Mouse (Mus musculus) limb, embryonic 11.5 days (tissue): ENCODE results near the gene Arhgap9. TPM values are rescaled to one million over a fixed set of nuclear protein-coding genes. Genes with fewer than 3 reads are reported as not detected.

ENCODE experiments used
- ATAC-seq: fragments of 200-750 bp; cut with Nextera tagmentation; 2 replicates; pipeline ENCODE4 v1.8.0; 2017; ENCODE audit warnings: low read depth; ENCODE audit not compliant: insufficient number of reproducible peaks, low FRiP score, low TSS enrichment
- DNase-seq: peaks from one replicate; pipeline ENCODE4 v3.0.0-alpha.2; 2015; ENCODE audit warnings: low spot score
- H3K27ac ChIP-seq: fragments of 300-500 bp; sonication (generic); replicated peaks from 2 replicates; pipeline ENCODE4 v1.5.1; 2014; ENCODE audit warnings: low read depth, mild to moderate bottlenecking, low read length
- H3K27me3 ChIP-seq: fragments of 300-500 bp; sonication (generic); 2 replicates; pipeline ENCODE4 v1.6.1; 2014; ENCODE audit warnings: mild to moderate bottlenecking, low read length, mixed read lengths; ENCODE audit not compliant: control insufficient read depth, insufficient read depth
- H3K36me3 ChIP-seq: fragments of 300-500 bp; sonication (generic); 2 replicates; pipeline ENCODE4 v1.6.1; 2014; ENCODE audit warnings: mild to moderate bottlenecking, low read length, moderate library complexity, mixed read lengths; ENCODE audit not compliant: control insufficient read depth, insufficient read depth
- H3K4me1 ChIP-seq: fragments of 300-500 bp; sonication (generic); 2 replicates; pipeline ENCODE4 v1.6.1; 2014; ENCODE audit warnings: low read length, mixed read lengths; ENCODE audit not compliant: control insufficient read depth, insufficient read depth
- H3K4me2 ChIP-seq: fragments of 300-500 bp; sonication (generic); 2 replicates; pipeline ENCODE4 v1.6.1; 2014; ENCODE audit warnings: low read depth, mild to moderate bottlenecking, moderate library complexity; ENCODE audit not compliant: severe bottlenecking
- H3K4me3 ChIP-seq: fragments of 300-500 bp; sonication (generic); 2 replicates; pipeline ENCODE4 v1.5.1; 2014; ENCODE audit warnings: low read depth, low read length
- H3K9ac ChIP-seq: fragments of 300-500 bp; sonication (generic); 2 replicates; pipeline ENCODE4 v1.6.1; 2014; ENCODE audit warnings: mild to moderate bottlenecking, low read length
- H3K9me3 ChIP-seq: fragments of 300-500 bp; sonication (generic); 2 replicates; pipeline ENCODE4 v1.6.1; 2016; ENCODE audit warnings: low read length; ENCODE audit not compliant: control insufficient read depth
- WGBS: fragments of 180-500 bp; shearing (Covaris S2); extraction: QIAGEN DNeasy Blood & Tissue Kit; methylation state at CpG from one replicate; pipeline ENCODE4 v1.1.7; 2014; 5-methylcytosine and 5-hydroxymethylcytosine counted together
- polyA plus RNA-seq: library from polyadenylated mRNA; unstranded; fragments of >200 nt; fragmentation: Nextera tagmentation; extraction: Ambion mirVana; gene quantifications from 2 replicates; pipeline ENCODE4 v1.2.1, GENCODE M21; 2014

The Arhgap9 gene
- polyA plus RNA-seq, 1 experiment from 2014 or later, result 5.3 TPM

DNA sequence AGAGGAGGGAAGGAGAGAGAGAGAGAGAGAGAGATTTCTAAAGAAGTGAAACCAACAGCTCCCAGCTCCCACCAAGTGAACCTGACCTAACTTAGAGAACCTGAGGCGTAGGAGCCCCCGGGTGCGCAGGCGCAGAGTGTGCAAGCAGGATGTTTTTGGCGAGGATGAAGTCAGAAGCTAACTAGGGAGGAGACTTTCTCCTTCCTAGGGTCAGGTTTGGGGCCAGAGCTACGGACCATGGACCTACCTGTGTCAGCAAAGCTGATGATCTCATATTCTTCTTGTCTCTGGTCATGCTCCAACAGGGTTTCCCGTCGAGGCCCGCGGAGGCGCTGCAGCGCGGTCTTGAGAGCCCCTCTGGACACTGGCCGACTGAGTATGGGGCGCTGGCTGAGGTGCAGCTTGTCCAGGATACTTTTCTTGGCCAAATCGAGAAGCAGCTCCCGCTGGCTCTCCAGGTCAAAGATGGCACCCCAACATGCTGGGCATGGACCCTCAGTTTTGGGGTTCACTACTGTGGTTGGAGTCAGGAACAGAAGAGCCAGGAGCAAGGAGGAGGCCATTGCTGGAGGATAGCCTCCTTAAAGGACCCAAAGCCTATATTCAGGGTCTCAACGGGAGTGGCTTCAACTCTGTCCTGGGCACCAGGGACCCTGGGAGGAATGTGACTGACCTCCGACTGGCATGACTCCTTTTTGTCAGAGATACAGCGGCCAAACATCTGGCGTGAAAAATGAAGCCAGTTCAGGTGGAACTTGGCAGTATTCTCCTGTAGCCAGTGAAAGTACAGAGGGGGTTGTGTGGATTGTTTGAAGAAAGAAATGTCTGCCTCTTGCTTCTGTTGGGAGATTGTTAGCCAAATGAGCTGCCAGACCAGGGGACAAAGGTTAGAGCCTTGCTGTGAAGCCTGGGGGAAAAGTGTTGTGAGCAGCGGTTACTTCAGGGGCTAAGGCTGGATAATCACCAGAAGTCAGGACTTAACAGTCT is 48.4 kb downstream of the Arhgap9 start, which contains the start of gene Inhbc:
Gene Inhbc, minus strand, starts transcription at position 598 of the 987 bp plus-strand sequence.
- no peaks in the 10 kb centered on the region for H3K4me1 ChIP-seq
- H3K27me3 ChIP-seq, result no peaks in the 10 kb centered on the region
- H3K4me3 ChIP-seq, result no peak within 1 kb of the TSS
- 77% methylated on average over 22 of the region's 22 CpGs for WGBS
- H3K9ac ChIP-seq, result no peak within 1 kb of the TSS
- H3K9me3 ChIP-seq, result no peaks in the 10 kb centered on the region
- ATAC-seq, result no peak
- no peaks in the 10 kb centered on the region for H3K36me3 ChIP-seq
- DNase-seq, result no peak
- no peak within 1 kb of the TSS for H3K4me2 ChIP-seq
- no peak within 1 kb of the TSS for H3K27ac ChIP-seq

DNA sequence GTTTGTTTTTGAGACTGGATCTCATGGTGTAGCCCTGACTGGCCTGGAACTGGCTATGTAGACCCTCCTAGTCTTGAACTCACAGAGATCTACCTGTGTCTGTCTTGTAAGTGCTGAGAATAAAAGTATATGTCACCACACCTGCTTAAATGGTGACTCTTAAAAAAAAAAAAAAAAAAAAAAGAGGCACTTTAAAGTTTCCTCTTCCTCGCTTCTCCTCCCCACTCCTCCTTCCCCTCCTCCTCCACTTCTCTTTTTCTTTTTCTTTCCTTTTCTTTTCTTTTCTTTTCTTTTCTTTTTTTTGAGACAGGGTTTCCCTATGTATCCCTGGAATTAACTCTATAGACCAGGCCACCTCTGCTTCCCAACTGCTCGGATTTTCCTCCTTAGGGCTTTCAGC is 49.3 kb downstream of the Arhgap9 start:
- no peaks in the 10 kb centered on the region for H3K27me3 ChIP-seq
- no peaks in the 10 kb centered on the region for H3K9me3 ChIP-seq
- ATAC-seq (no peak), DNase-seq (no peak)
- no peak overlapping the region for H3K4me2 ChIP-seq
- H3K9ac ChIP-seq, result no peak overlapping the region
- no peaks in the 10 kb centered on the region for H3K4me1 ChIP-seq
- WGBS, result 88% methylated on average over 2 of the region's 2 CpGs
- no peak overlapping the region for H3K27ac ChIP-seq
- no peaks in the 10 kb centered on the region for H3K36me3 ChIP-seq
- no peak overlapping the region for H3K4me3 ChIP-seq

DNA sequence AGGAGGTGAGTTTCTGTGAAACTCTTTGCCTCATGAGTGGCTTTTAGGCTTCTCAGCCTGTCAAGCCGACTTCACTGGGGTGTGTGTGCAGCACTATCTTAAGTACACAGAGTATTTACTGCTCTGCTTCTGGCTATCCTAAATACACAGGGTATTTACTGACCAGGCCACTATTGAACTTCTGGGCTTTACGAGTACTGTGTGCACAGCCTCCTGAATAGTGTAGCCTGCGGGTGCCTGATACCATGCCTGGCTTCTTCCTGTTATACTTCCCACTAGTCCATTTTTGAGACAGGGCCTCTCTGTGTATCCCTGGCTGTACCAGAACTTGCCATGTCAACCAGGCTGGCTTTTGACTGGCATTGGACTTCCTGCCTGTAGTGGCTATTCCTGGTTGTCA is 55.9 kb downstream of the Arhgap9 start:
- Histone ChIP-seq H3K4me3 (no peak overlapping the region), H3K9ac (no peak overlapping the region), H3K4me1 (peaks cover 5% of the 10 kb centered on the region; the same call in 1 of the 2 replicates), H3K27me3 (no peaks in the 10 kb centered on the region), H3K9me3 (no peaks in the 10 kb centered on the region), H3K36me3 (no peaks in the 10 kb centered on the region), H3K27ac (no peak overlapping the region), H3K4me2 (no peak overlapping the region)
- ATAC-seq (no peak), DNase-seq (no peak)
- 68% methylated on average over 3 of the region's 3 CpGs for WGBS

Other genes starting within 250 kb of the Arhgap9 start
- 0.05 and 0.06 TPM in 2 replicates for gene Agap2, start 246.7 kb upstream of the Arhgap9 start, polyA plus RNA-seq
- 29.5 and 32.7 TPM in 2 replicates for gene Os9, start 200.8 kb upstream of the Arhgap9 start, polyA plus RNA-seq
- 3.4 TPM in 2 replicates for gene B4galnt1, start 156.7 kb upstream of the Arhgap9 start, polyA plus RNA-seq
- 2.7 and 4.1 TPM in 2 replicates for gene Slc26a10, start 141.3 kb upstream of the Arhgap9 start, polyA plus RNA-seq
- 37.2 and 40.3 TPM in 2 replicates for gene Arhgef25, start 131.9 kb upstream of the Arhgap9 start, polyA plus RNA-seq
- 138 TPM in 2 replicates for gene Dtx3, start 126.2 kb upstream of the Arhgap9 start, polyA plus RNA-seq
- 17.8 and 20.3 TPM in 2 replicates for gene Pip4k2c, start 110.4 kb upstream of the Arhgap9 start, polyA plus RNA-seq
- 2.1 and 3.8 TPM in 2 replicates for gene Kif5a, start 58.6 kb upstream of the Arhgap9 start, polyA plus RNA-seq
- gene Dctn2, start 55.6 kb upstream of the Arhgap9 start, polyA plus RNA-seq, result 160 and 170 TPM in 2 replicates
- gene Mbd6, start 32.9 kb upstream of the Arhgap9 start, polyA plus RNA-seq, result 17.0 and 17.2 TPM in 2 replicates
- gene Mars, start 10.2 kb upstream of the Arhgap9 start, polyA plus RNA-seq, result 167 and 170 TPM in 2 replicates
- gene Gli1, start 20.0 kb downstream of the Arhgap9 start, polyA plus RNA-seq, result 8.5 and 11.2 TPM in 2 replicates
- 0.03 and 0.15 TPM in 2 replicates for gene Inhbe, start 32.4 kb downstream of the Arhgap9 start, polyA plus RNA-seq
- gene Inhbc, start 48.5 kb downstream of the Arhgap9 start, polyA plus RNA-seq, result 0.15 TPM in 1 of 2 replicates, not detected in the other
- gene R3hdm2, start 58.4 kb downstream of the Arhgap9 start, polyA plus RNA-seq, result 35.8 and 45.7 TPM in 2 replicates
- 0.21 and 0.34 TPM in 2 replicates for gene Stac3, start 179.7 kb downstream of the Arhgap9 start, polyA plus RNA-seq
- gene Ndufa4l2, start 193.0 kb downstream of the Arhgap9 start, polyA plus RNA-seq, result 0.48 and 0.96 TPM in 2 replicates
- 102 and 104 TPM in 2 replicates for gene Shmt2, start 200.5 kb downstream of the Arhgap9 start, polyA plus RNA-seq
- gene Nxph4, start 212.6 kb downstream of the Arhgap9 start, polyA plus RNA-seq, result 0.95 and 1.2 TPM in 2 replicates